Mouse (Mus musculus) embryonic facial prominence, embryonic 11.5 days (tissue): ENCODE data around the gene Gpc2. TPM values are rescaled to one million over a fixed set of nuclear protein-coding genes. Genes with fewer than 3 reads are reported as not detected.

Source experiments
- ATAC-seq: fragments of 200-750 bp; cut with Nextera tagmentation; replicated peaks from 2 replicates; pipeline ENCODE4 v1.8.0; 2017; ENCODE audit warnings: low read depth; ENCODE audit not compliant: insufficient number of reproducible peaks, low FRiP score, low TSS enrichment
- DNase-seq: peaks from one replicate; pipeline ENCODE4 v3.0.0-alpha.2; 2015; ENCODE audit warnings: low spot score
- H3K27ac ChIP-seq: fragments of 300-500 bp; sonication (generic); replicated peaks from 2 replicates; pipeline ENCODE4 v1.5.1; 2014; ENCODE audit warnings: mild to moderate bottlenecking, low read depth, low read length, control low read depth
- H3K27me3 ChIP-seq: fragments of 300-500 bp; sonication (generic); 2 replicates; pipeline ENCODE4 v1.6.1; 2014; ENCODE audit warnings: mild to moderate bottlenecking, low read length, moderate library complexity, mixed read lengths; ENCODE audit not compliant: control insufficient read depth, insufficient read depth
- H3K36me3 ChIP-seq: fragments of 300-500 bp; sonication (generic); replicated peaks from 2 replicates; pipeline ENCODE4 v1.6.1; 2014; ENCODE audit warnings: low read depth, mild to moderate bottlenecking, low read length, moderate library complexity, mixed read lengths; ENCODE audit not compliant: control insufficient read depth, insufficient read depth
- H3K4me1 ChIP-seq: fragments of 300-500 bp; sonication (generic); 2 replicates; pipeline ENCODE4 v1.6.1; 2014; ENCODE audit warnings: low read length, mixed read lengths; ENCODE audit not compliant: control insufficient read depth, insufficient read depth
- H3K4me2 ChIP-seq: fragments of 300-500 bp; sonication (generic); 2 replicates; pipeline ENCODE4 v1.6.1; 2014; ENCODE audit warnings: low read depth, mild to moderate bottlenecking, control low read depth, low read length, moderate library complexity
- H3K4me3 ChIP-seq: fragments of 300-500 bp; sonication (generic); 2 replicates; pipeline ENCODE4 v1.5.1; 2014; ENCODE audit warnings: low read depth, low read length, control low read depth
- H3K9ac ChIP-seq: fragments of 300-500 bp; sonication (generic); replicated peaks from 2 replicates; pipeline ENCODE4 v1.6.1; 2014; ENCODE audit warnings: mild to moderate bottlenecking, control low read depth, low read length
- H3K9me3 ChIP-seq: fragments of 300-500 bp; sonication (generic); replicated peaks from 2 replicates; pipeline ENCODE4 v1.6.1; 2016; ENCODE audit warnings: mild to moderate bottlenecking, low read length, inconsistent platforms, mixed read lengths; ENCODE audit not compliant: control insufficient read depth
- WGBS: fragments of 180-500 bp; shearing (Covaris S2); extraction: QIAGEN DNeasy Blood & Tissue Kit; methylation state at CpG from one replicate; pipeline ENCODE4 v1.1.7; 2014; 5-methylcytosine and 5-hydroxymethylcytosine counted together
- polyA plus RNA-seq: library from polyadenylated mRNA; unstranded; fragments of >200 nt; fragmentation: Nextera tagmentation; extraction: Ambion mirVana; gene quantifications from 2 replicates; pipeline ENCODE4 v1.2.1, GENCODE M21; 2014

The Gpc2 gene
- polyA plus RNA-seq, 1 experiment from 2014 or later = 11.9 TPM

DNA sequence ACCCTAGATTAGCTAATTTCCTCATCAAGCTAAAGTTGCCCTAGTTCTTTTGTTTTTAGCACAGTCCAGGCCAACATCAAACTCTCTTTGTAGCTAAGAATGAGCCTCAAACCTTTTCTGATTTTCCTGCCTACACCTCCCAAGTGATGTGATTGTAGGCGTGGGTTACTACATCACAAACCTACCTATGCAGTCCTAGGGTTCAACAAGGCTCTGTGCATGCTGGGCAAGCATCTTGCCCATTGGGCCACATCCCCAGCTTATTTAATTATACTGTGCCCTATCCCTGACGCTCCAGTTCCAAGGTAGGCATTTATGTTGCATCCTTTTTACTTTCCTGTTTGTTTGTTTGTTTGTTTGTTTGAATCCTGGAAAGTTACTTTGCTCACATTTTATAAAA lies 54.1 kb downstream of the Gpc2 start, which contains the start of gene Nxpe5:
Gene Nxpe5, plus strand, starts transcription at position 199 of the 400 bp plus-strand sequence.
- WGBS = 59% methylated on average over 2 of the region's 2 CpGs
- DNase-seq = no peak
- H3K36me3 ChIP-seq = no peaks in the 10 kb centered on the region
- no peaks in the 10 kb centered on the region for H3K4me1 ChIP-seq
- H3K27ac ChIP-seq = no peak within 1 kb of the TSS
- no peaks in the 10 kb centered on the region for H3K27me3 ChIP-seq
- H3K4me3 ChIP-seq = no peak within 1 kb of the TSS
- no peak for ATAC-seq
- no peaks in the 10 kb centered on the region for H3K9me3 ChIP-seq
- no peak within 1 kb of the TSS for H3K9ac ChIP-seq
- no peak within 1 kb of the TSS for H3K4me2 ChIP-seq

Other genes starting within 250 kb of the Gpc2 start
- gene Smok3c, start 226.8 kb downstream of the Gpc2 start, polyA plus RNA-seq = not detected in 2 replicates
- 37.6 and 40.1 TPM in 2 replicates for gene Zkscan1, start 194.9 kb downstream of the Gpc2 start, polyA plus RNA-seq
- 97.3 and 110 TPM in 2 replicates for gene Zscan21, start 163.1 kb downstream of the Gpc2 start, polyA plus RNA-seq
- gene Zfp113, start 124.3 kb downstream of the Gpc2 start, polyA plus RNA-seq = 16.3 and 16.4 TPM in 2 replicates
- 272 and 292 TPM in 2 replicates for gene Cops6, start 118.9 kb downstream of the Gpc2 start, polyA plus RNA-seq
- 15.9 and 19.7 TPM in 2 replicates for gene Ap4m1, start 108.0 kb downstream of the Gpc2 start, polyA plus RNA-seq
- 303 and 307 TPM in 2 replicates for gene Mcm7, start 107.6 kb downstream of the Gpc2 start, polyA plus RNA-seq
- 120 and 125 TPM in 2 replicates for gene Taf6, start 92.6 kb downstream of the Gpc2 start, polyA plus RNA-seq
- 56.4 and 61.6 TPM in 2 replicates for gene Cnpy4, start 92.5 kb downstream of the Gpc2 start, polyA plus RNA-seq
- gene Mblac1, start 85.7 kb downstream of the Gpc2 start, polyA plus RNA-seq = 8.1 and 8.6 TPM in 2 replicates
- not detected in 2 replicates for gene Nxpe5, start 54.1 kb downstream of the Gpc2 start, polyA plus RNA-seq
- gene Lamtor4, start 24.5 kb downstream of the Gpc2 start, polyA plus RNA-seq = 36.8 and 42.9 TPM in 2 replicates
- 3.9 and 4.6 TPM in 2 replicates for gene BC037034, start 16.0 kb downstream of the Gpc2 start, polyA plus RNA-seq
- gene Gal3st4, start 7.2 kb downstream of the Gpc2 start, polyA plus RNA-seq = 4.0 and 5.4 TPM in 2 replicates
- 0.03 TPM in 1 of 2 replicates, not detected in the other for gene Gm43720, start within 50 bp of the Gpc2 start, polyA plus RNA-seq
- gene Stag3, start 235 bp upstream of the Gpc2 start, polyA plus RNA-seq = 4.0 and 5.8 TPM in 2 replicates
- gene Pvrig, start 62.0 kb upstream of the Gpc2 start, polyA plus RNA-seq = not detected in 2 replicates
- 45.8 and 49.3 TPM in 2 replicates for gene Zfp157, start 161.5 kb upstream of the Gpc2 start, polyA plus RNA-seq